Mouse (Mus musculus) left cerebral cortex, postnatal 10 days (tissue): Measurements from ENCODE around the gene Tbx3. TPM values are rescaled to one million over a fixed set of nuclear protein-coding genes. Genes with fewer than 3 reads are reported as not detected.

Experiments
- DNase-seq, 2 experiments: peaks; one replicate each; pipeline ENCODE4 v3.0.0; 2021 to 2022; ENCODE audit warnings: low spot score in 2 of 2, mixed read lengths in 1 of 2; ENCODE audit errors: extremely low spot score in 1 of 2
- intact Hi-C: fragments of 180-260 bp; cut with DNase I; formaldehyde crosslinking; loops from one replicate; pipeline ENCODE4 v1.15.1; 2025
- total RNA-seq, 2 experiments: library from RNA; stranded (reverse); gene quantifications; 2 replicates each; pipeline ENCODE4 v1.2.3; 2021

Gene Tbx3
- total RNA-seq, 2 experiments from 2014 or later, result 3.0 to 5.1 TPM

GRCm38 (mm10) chr5:119687005-119687855 lies 16.8 kb downstream of the Tbx3 start:
- intact Hi-C loops, result no loop called here
- no peak for DNase-seq

GRCm38 (mm10) chr5:119687856-119688206 lies 17.4 kb downstream of the Tbx3 start:
- DNase-seq, result no peak
- intact Hi-C loops, result no loop called here

GRCm38 (mm10) chr5:119688306-119688705 lies 17.8 kb downstream of the Tbx3 start:
- intact Hi-C loops, result no loop called here
- DNase-seq, result no peak

GRCm38 (mm10) chr5:119688914-119689420 lies 18.5 kb downstream of the Tbx3 start:
- intact Hi-C loops, result no loop called here
- DNase-seq, result no peak

DNA sequence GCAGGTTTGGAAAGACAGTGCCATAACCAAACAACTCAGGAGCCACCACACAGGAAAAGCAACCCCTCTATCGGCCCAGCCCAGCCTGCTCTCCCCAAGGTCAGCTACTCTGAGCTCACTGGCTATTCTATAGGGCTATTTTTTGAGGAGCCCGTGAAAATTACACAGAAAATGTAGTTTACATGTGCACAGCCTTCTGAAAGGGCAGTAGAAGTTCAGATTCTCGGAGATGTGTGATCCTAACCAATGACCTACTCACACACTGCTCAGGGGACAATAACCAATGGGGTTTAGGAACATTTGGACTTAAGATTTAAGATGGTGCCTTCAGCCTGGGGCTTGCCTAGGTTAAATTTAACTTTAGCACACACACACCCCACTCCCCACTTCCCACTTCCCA lies 19.0 kb downstream of the Tbx3 start:
- intact Hi-C loops, result no loop called here

DNA sequence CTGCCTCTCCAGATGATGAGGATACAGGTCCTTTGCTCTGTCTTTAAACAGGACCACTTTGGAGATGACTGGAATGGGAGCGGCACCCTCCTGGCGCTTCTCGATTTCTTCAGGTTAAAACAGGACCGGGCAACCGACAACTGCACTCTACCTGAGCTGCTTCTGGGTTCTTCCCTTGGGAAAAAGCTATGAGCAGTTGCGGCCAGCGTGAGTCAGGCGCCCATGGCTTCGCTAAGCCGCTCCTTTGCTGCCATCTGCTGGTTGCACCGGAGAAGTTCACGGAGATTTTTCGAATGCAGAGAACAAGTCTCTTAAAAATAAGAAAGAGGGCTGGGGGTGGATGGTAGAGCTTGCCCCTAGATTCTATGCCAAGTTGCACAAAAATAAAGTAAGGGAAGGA lies 20.6 kb downstream of the Tbx3 start:
- intact Hi-C loops, result loop anchor here (1.0 to 2.0 kb wide), 2 partner anchors 810 to 910 kb away; no protein-coding TSS in a partner anchor
- peak; percentile 74 to 76 for DNase-seq

More for the DNA sequence above, 19.0 kb downstream of the Tbx3 start:
- DNase-seq, result no peak

DNA sequence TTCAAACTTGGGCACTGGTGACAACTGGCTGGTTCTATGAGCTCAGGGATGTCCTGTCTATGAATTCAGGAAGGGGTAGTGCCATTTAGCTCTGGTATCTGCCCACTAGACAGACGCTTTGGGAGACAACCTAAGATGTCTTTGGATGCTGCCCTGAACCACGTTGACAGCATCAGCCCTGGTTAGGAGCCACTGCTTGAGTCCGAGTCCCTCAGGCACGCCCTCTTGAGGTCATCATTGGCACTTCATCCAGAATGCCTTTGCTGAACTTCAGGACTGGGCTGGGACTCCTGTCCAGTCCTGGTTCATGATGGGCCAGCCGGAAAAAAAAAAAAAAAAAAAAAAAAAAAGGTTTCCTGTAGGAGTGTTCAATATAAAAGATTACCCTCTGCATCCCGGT lies 22.0 kb downstream of the Tbx3 start:
- intact Hi-C loops, result no loop called here

GRCm38 (mm10) chr5:119694914-119695313 lies 24.4 kb downstream of the Tbx3 start:
- DNase-seq, result no peak
- intact Hi-C loops, result no loop called here

More for the DNA sequence above, 22.0 kb downstream of the Tbx3 start:
- no peak for DNase-seq

GRCm38 (mm10) chr5:119703031-119703430 lies 32.6 kb downstream of the Tbx3 start:
- DNase-seq, result no peak
- intact Hi-C loops, result no loop called here

DNA sequence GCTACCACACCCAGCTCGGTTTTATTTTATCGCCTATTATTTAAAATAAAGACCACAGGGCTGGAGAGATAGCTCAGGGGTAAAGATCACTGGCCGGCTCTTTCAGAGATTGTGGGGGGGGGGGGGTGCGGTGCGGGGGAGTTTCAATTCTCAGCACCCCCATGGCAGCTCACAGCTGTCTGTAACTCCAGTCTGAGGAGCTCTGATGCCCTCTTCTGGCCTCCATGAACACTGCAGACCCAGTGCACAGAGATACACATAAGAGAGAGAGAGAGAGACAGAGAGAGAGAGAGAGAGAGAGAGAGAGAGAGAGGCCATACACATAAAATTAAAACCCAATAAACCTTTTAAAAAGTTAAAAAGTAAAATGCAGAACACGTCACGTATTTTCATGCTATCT lies 34.4 kb downstream of the Tbx3 start:
- DNase-seq, result no peak
- intact Hi-C loops, result no loop called here

GRCm38 (mm10) chr5:119706467-119706866 lies 36.0 kb downstream of the Tbx3 start:
- intact Hi-C loops, result no loop called here
- no peak for DNase-seq

- intact Hi-C loops, result no loop called here
- no peak for DNase-seq
Measured at GRCm38 (mm10) chr5:119708850-119709585, 38.5 kb downstream of the Tbx3 start.

DNA sequence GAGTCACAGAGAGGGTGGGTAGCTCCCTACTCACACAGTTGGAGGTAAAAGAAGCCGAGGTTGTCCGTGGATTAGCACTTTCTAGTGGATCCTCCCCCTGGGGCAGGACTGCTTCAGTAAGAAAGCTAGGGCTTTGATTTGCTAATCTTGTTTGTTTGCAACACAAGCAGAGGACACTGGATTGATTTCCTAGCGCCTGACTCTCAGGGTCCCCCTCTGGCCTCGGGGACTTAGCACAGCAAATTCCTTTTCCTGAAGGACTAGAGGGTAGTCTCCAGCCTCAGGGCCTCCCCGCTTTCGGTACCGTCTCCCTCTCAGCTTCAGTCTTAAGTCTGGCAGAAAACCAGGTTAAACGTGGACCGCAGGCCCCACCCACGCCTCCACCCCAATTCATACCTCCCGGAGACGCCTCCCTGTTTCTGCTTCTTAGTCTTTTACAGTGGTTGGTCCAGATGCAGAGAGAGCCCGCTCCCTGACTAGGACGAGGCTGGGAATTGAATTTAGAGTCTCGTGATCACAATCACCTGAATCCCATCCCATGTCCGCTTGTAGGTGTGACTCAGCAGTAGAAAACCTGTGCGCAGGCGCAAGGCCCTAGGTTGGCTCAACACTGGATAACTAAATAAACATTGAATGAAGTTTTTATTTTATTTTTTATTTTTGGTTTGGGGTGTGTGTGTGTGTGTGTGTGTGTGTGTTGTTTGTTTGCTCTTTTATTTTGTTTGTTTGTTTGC lies 39.5 kb downstream of the Tbx3 start:
- intact Hi-C loops, result loop anchor here (5.0 kb wide), 1 partner anchor 928 kb away; no protein-coding TSS in a partner anchor

DNA sequence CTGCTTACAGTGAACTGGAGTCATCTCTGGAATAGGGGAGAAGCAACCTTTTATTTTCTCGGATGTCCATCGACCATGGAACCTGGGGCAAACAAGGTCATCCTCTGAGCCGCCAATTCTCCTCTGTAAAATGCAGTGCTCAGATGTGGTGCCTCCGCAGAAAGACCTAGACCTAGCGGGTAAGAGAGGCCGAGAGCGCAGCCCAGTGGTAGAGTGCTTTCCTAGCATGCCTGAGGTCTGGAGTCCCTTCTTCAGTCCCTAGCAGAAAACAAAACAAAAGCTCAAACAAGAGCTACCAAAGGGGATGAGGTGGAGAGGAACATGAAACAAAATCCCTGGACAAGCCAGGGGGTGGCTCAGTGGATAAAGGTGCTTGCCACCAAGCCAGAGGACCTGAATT lies 40.3 kb downstream of the Tbx3 start:
- intact Hi-C loops, result loop anchor here (5.0 kb wide), 1 partner anchor 928 kb away; no protein-coding TSS in a partner anchor
- DNase-seq, result no peak

More for the DNA sequence above, 39.5 kb downstream of the Tbx3 start:
- no peak for DNase-seq

GRCm38 (mm10) chr5:119711626-119712025 lies 41.2 kb downstream of the Tbx3 start:
- intact Hi-C loops, result loop anchor here (5.0 kb wide), 1 partner anchor 929 kb away; no protein-coding TSS in a partner anchor
- DNase-seq, result no peak

GRCm38 (mm10) chr5:119712679-119713246 lies 42.3 kb downstream of the Tbx3 start:
- DNase-seq, result peak; percentile 39 to 78
- intact Hi-C loops, result loop anchor here (5.0 kb wide), 1 partner anchor 930 kb away; no protein-coding TSS in a partner anchor

- DNase-seq, result no peak
- intact Hi-C loops, result no loop called here
Measured at GRCm38 (mm10) chr5:119720471-119721265, 50.2 kb downstream of the Tbx3 start.

DNA sequence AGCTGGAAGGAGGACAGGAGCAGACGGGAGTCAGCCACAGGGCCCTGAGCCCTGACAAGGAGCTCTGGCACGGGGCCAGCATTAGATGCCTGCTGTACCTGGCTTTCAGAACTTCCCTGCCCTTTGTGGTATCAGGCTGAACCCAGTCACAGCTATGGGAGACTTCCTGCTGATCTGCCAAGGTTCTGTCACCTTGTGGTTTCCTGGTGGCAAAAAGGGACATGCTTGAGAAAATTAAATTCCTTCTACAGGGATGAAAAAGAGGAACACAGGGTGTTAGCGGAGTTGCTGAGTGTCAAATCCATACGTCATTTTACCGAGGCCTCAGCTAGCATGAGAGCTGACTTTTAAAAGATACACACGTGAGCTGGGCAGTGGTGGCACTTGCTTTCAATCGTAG lies 62.5 kb downstream of the Tbx3 start:
- no peak for DNase-seq
- intact Hi-C loops, result no loop called here
